Mouse (Mus musculus) CD4-positive, CD25-positive, alpha-beta regulatory T cell, adult 2 months (primary cell): ENCODE data around the gene Foxg1.

Source experiments
- DNase-seq: peaks from one replicate; pipeline ENCODE4 v3.0.0-alpha.2; 2012; ENCODE audit warnings: low read depth, low spot score

Foxg1 gene

DNA sequence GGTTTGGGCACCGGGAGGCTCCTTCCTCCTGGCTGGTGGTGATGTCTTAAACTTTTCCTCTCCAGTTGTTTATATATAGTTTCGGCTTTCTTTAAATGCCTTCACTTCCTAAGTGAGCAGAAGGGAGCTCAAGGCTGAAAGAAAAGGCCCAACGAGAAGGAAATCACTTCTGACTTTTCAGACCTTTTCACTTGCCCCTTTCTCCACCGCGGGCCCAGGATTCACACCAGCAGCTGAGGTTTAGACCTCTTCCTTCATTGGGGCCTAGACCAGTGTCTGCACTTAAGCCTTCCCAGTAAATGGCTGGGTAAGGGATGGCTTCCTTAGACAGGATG is 19.3 kb downstream of the Foxg1 start:
- no peak for DNase-seq

DNA sequence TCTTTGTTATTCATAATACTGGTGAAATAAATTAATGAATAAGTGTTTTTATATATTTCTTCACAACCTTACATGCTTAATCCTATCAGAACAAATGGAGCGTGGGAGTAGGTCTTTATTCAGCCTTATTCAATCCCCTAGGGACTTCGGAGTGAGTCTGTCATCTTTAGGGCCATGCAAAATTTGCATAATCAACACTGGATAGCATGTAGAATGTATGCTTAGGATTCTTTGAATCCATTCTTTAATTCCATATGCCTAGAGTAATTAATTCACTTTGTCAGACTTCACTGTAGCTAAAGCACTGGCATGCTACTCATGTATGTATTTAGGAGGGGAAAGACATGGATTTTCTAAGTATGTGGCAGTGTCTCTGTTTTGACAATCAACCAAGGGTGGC is 27.4 kb downstream of the Foxg1 start:
- no peak for DNase-seq

- no peak for DNase-seq
These were observed 35.5 kb downstream of the Foxg1 start for GRCm38 (mm10) chr12:49417963-49418362.
